Mouse (Mus musculus) bone marrow, adult 2 months (tissue): ENCODE data around the gene Cacnb2. TPM values are rescaled to one million over a fixed set of nuclear protein-coding genes. Genes with fewer than 3 reads are reported as not detected.
"Not testable (repeated sequence)": the region's sequence is repeated elsewhere in the genome, so short reads cannot be mapped to it uniquely, and the experiment has no call there.

Experiments
- H3K27ac ChIP-seq: fragments of 200-500 bp; 2 replicates; pipeline ENCODE4 v1.5.1; 2012; ENCODE audit warnings: low read depth, mild to moderate bottlenecking, control low read depth, inconsistent platforms, low read length; ENCODE audit not compliant: control insufficient read depth, poor library complexity, insufficient read depth
- H3K4me1 ChIP-seq: fragments of 200-500 bp; 2 replicates; pipeline ENCODE4 v1.6.1; 2011; ENCODE audit warnings: low read length; ENCODE audit not compliant: control insufficient read depth, insufficient read depth
- H3K4me3 ChIP-seq: fragments of 200-500 bp; replicated peaks from 2 replicates; pipeline ENCODE3; 2011; ENCODE audit warnings: mild to moderate bottlenecking, low read depth, low read length, control low read depth; ENCODE audit not compliant: control insufficient read depth
- CTCF ChIP-seq: fragments of 200-500 bp; IDR thresholded peaks from 2 replicates; pipeline ENCODE4 v1.5.1; 2011; ENCODE audit warnings: low read length, control low read depth; ENCODE audit not compliant: control insufficient read depth, insufficient read depth
- POLR2A ChIP-seq: fragments of 200-500 bp; IDR thresholded peaks from 2 replicates; pipeline ENCODE4 v1.6.1; 2011; ENCODE audit warnings: low read depth, mild to moderate bottlenecking, control low read depth, low read length, borderline replicate concordance; ENCODE audit not compliant: control insufficient read depth
- WGBS: fragments of 180-500 bp; shearing (Covaris S2); methylation state at CpG from one replicate; pipeline ENCODE4 v1.1.7; 2018; 5-methylcytosine and 5-hydroxymethylcytosine counted together
- polyA plus RNA-seq: library from polyadenylated mRNA; stranded (reverse); fragments of >200 nt; gene quantifications from 2 replicates; pipeline ENCODE4 v1.2.4, GENCODE M21; 2011; ENCODE audit warnings: low replicate concordance; ENCODE audit not compliant: missing spikeins, insufficient read depth, insufficient read length

Cacnb2 gene
- polyA plus RNA-seq, 1 experiment, result 0.65 TPM

DNA sequence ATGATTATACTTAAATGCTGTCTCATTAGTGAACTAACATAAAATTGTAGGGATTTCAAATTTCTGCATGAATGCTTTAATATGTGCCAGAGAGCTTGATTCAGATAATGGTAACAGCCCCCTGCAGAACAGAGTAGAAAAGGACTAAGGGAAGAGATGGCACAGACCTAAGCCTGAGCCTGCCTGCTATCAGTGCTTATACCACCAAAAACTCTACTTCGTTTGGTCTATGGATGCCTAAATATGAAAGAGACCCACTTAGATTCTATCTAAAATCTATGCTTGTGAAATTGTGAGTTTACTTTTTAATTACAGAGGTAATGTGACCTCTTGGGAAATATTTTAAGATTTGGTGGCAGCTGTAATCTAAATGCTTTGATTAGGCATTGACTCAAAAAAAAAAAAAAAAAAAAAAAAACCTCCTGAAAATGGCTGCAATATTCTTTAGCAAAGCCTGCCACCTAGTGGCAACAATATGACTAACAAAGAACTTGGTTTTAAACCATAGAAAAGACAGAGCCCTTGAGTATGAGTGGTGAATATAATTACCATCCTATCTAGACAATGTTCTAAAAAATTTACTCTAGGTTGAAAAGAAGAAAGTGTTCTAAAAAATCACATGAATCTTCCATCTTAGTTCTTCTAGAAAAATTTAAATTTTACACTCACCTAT lies 100.2 kb downstream of the Cacnb2 start:
- 76% methylated on average over 1 of the region's 1 CpGs for WGBS
- no peaks in the 10 kb centered on the region for H3K4me1 ChIP-seq
- H3K4me3 ChIP-seq, result no peak overlapping the region
- H3K27ac ChIP-seq, result no peak overlapping the region
- no peak for TF ChIP-seq POLR2A
- no peak for TF ChIP-seq CTCF

- WGBS, result 75% methylated on average over 4 of the region's 4 CpGs
- Histone ChIP-seq H3K4me1 (no peaks in the 10 kb centered on the region), H3K27ac (no peak overlapping the region), H3K4me3 (no peak overlapping the region)
- TF ChIP-seq CTCF, result no peak
- no peak for TF ChIP-seq POLR2A
Observed at GRCm38 (mm10) chr2:14703676-14704075, 100.8 kb downstream of the Cacnb2 start.

DNA sequence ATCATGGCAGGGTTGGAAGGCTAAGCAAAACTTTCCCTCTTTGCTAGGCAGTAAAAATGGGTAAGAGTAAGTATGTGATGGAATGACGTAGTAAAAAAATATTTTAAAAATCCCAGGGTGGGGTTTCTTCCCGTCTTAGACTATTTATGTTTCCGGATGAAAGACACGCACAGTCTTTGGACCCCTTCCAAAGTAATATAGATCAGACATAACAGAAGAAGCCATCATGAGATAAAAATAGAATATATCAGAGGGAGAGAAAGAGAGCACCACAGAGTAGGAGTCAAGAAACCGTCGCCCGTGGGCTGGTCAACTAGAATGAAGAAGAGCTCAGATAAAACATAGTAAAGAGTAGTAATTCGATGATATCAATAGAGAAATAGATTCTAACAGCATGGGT lies 107.4 kb downstream of the Cacnb2 start:
- 88% methylated on average over 8 of the region's 8 CpGs for WGBS
- H3K4me3 ChIP-seq, result no peak overlapping the region
- TF ChIP-seq POLR2A, result no peak
- TF ChIP-seq CTCF, result no peak
- H3K4me1 ChIP-seq, result no peaks in the 10 kb centered on the region; the same call in 1 of the 2 replicates
- H3K27ac ChIP-seq, result no peak overlapping the region

- Histone ChIP-seq H3K27ac (no peak overlapping the region), H3K4me3 (no peak overlapping the region), H3K4me1 (no peaks in the 10 kb centered on the region; the same call in 1 of the 2 replicates)
- WGBS, result 82% methylated on average over 2 of the region's 2 CpGs
- TF ChIP-seq POLR2A (no peak), CTCF (peak; percentile 35; the same call in 1 of the 2 replicates)
Observed at GRCm38 (mm10) chr2:14711751-14712150, 108.9 kb downstream of the Cacnb2 start.

DNA sequence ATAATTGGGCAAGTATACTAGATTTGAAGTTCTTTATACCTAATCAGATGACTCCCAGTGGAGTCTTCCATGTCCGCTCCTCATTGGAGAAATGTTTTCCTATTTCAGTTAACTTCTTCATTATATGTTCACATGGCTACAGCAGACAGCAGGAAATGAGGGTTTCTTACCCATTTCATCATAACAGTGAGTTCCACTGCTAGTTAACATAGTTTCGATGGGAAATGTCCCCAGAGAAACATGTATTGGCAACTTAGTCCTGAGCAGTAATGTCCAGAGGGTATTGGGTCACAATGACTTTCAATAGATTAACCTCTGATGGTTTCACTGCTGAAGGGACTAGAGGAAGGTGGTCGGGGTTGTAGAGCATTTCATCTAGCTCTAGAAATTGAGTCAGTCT lies 110.2 kb downstream of the Cacnb2 start:
- Histone ChIP-seq H3K4me3 (no peak overlapping the region), H3K27ac (no peak overlapping the region), H3K4me1 (no peaks in the 10 kb centered on the region; the same call in 1 of the 2 replicates)
- no peak for TF ChIP-seq CTCF
- no peak for TF ChIP-seq POLR2A
- 49% methylated on average over 3 of the region's 3 CpGs for WGBS

GRCm38 (mm10) chr2:14716666-14717065 lies 113.8 kb downstream of the Cacnb2 start:
- Histone ChIP-seq H3K27ac (no peak overlapping the region), H3K4me1 (no peaks in the 10 kb centered on the region; the same call in 1 of the 2 replicates), H3K4me3 (no peak overlapping the region)
- TF ChIP-seq POLR2A (no peak), CTCF (no peak)
- WGBS, result 66% methylated on average over 1 of the region's 1 CpGs

GRCm38 (mm10) chr2:14719119-14719718 lies 116.3 kb downstream of the Cacnb2 start:
- 25% methylated on average over 9 of the region's 9 CpGs for WGBS
- H3K27ac ChIP-seq, result no peak overlapping the region
- TF ChIP-seq CTCF, result no peak
- TF ChIP-seq POLR2A, result no peak
- H3K4me1 ChIP-seq, result no peaks in the 10 kb centered on the region
- H3K4me3 ChIP-seq, result no peak overlapping the region

DNA sequence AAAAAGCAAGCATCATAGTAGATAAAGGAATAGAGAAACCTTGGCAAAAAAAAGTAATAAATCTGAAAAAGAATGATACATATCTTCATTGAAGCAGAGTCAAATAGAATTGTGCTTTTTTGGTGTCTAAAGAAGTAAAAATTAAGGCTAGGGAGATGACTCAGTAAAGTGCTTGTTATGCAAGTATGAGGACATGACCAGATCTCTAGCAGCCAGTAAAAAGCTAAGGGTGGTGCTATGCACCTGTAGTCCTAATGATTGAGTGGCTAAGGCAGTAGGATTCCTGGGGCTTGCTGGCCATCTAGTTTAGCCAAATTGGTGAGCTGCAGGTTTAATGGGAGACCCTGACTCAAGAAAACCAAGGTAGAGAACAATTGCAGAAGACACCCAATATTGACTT lies 122.5 kb downstream of the Cacnb2 start:
- TF ChIP-seq POLR2A (no peak), CTCF (no peak)
- H3K27ac ChIP-seq, result no peak overlapping the region
- no peaks in the 10 kb centered on the region for H3K4me1 ChIP-seq
- H3K4me3 ChIP-seq, result no peak overlapping the region

DNA sequence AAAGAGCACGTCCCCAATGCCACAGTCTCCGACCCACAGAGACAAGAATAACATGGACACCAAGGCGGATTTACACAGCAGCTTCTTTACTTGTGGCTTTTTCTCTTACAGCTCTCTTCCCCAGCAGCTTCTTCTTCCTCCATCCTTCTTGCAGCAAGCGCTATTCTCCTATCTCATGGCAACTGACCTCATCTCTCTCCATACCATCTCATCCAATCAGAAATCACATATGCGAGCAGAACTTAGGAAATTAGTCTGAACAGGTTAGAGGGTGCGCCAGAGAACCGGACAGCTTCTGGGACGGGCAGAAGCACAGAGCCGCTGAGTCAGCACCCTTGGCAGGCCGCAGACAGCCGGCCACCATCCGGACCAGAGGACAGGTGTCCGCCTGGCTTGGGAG lies 123.7 kb downstream of the Cacnb2 start:
- not testable (repeated sequence) for H3K27ac ChIP-seq, H3K4me1 ChIP-seq, H3K4me3 ChIP-seq
- 91% methylated on average over 13 of the region's 13 CpGs for WGBS
